Mouse (Mus musculus): ENCODE data around the gene Apbb2.

DNA sequence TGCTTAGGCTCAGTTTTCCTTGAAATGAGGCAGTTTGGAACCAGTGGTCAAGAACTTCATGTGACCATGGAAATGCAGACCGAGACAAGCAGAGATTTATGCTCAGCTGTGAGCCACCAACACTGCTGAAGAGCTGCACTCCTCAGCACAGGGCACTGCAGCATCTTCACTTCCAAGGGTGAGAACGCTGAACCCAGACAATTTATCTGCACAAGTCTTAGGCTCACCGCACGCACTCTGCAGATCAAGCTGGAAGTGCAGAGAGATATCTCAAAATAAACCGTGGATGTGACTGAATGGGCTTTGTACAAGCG lies 114.2 kb downstream of the Apbb2 start:
- TF ChIP-seq CTCF (IDR thresholded peaks at IDR 0.05; ENCODE audit: low read depth) = no peak
- TF ChIP-seq EP300 (IDR thresholded peaks at IDR 0.05; ENCODE audit: low read depth) = no peak

All from liver, postnatal 0 days (tissue).